Mouse (Mus musculus): ENCODE data around the gene Sppl2a.

GRCm38 (mm10) chr2:126887141-126887540 lies 45.9 kb downstream of the Sppl2a start:
- TF ChIP-seq CTCF (IDR thresholded peaks at IDR 0.05; ENCODE audit: low read depth) (no peak), EP300 (IDR thresholded peaks at IDR 0.05; ENCODE audit: low read depth) (no peak)

Data from liver, embryonic 14.5 days (tissue).